Mouse (Mus musculus) testis, adult 2 months (tissue): ENCODE results near the gene Banp.

Source experiments
- CTCF ChIP-seq: fragments of 200-500 bp; IDR thresholded peaks from 2 replicates; pipeline ENCODE4 v1.5.1; 2012; ENCODE audit warnings: low read depth, mild to moderate bottlenecking, inconsistent platforms, low read length, moderate library complexity; ENCODE audit not compliant: control insufficient read depth, insufficient read depth, insufficient replicate concordance
- POLR2A ChIP-seq: fragments of 200-500 bp; IDR thresholded peaks from 2 replicates; pipeline ENCODE4 v1.6.1; 2012; ENCODE audit warnings: low read depth, mild to moderate bottlenecking, inconsistent platforms, low read length, moderate library complexity; ENCODE audit not compliant: control insufficient read depth

- TF ChIP-seq CTCF (no peak), POLR2A (no peak)
These were observed 43.7 kb upstream of the Banp start for GRCm38 (mm10) chr8:121905864-121906263.
